Mouse (Mus musculus) A20 (cell line): ENCODE data around the gene Ube2d1.

Experiments used
- DNase-seq: peaks from one replicate; pipeline ENCODE4 v3.0.0-alpha.2; 2011; ENCODE audit warnings: low read depth, low spot score

Gene Ube2d1

DNA sequence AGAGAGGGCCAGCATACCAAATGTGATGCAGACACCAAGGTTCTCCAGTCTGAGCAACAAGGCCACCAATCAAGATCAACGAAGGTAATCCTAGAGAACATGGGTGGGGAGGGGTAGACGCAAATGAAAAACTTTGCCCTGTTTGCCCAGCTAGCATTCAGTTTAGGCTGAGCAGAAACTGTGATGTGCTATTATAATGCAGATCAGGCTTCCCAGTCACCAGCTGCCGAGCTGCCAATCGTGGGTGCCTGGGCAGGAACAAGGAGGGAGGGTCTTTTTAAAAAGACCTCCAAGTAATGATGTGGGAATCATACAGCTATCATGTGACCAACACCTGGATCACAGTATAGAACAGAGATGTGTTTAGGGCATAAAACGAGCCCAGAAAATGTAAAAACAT is 62.0 kb downstream of the Ube2d1 start:
- no peak for DNase-seq

DNA sequence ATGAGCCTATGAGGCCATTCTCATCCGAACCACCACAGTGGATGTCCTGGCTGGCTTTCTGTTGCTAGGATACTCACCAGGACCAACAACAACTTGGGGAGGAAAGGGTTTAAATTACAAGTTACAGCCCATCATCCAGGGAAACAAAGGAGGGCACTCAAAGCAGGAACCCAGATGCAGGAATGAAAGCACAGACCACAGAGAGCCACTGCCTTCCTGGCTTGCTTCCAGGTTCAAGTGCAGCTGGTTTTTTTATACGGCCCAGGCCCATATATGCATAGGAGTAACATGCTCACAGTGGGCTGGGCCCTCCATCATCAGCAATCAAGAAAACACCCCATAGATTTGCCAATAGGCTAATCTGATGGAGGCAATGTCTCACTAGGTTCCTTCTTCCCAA is 62.4 kb downstream of the Ube2d1 start:
- no peak for DNase-seq

DNA sequence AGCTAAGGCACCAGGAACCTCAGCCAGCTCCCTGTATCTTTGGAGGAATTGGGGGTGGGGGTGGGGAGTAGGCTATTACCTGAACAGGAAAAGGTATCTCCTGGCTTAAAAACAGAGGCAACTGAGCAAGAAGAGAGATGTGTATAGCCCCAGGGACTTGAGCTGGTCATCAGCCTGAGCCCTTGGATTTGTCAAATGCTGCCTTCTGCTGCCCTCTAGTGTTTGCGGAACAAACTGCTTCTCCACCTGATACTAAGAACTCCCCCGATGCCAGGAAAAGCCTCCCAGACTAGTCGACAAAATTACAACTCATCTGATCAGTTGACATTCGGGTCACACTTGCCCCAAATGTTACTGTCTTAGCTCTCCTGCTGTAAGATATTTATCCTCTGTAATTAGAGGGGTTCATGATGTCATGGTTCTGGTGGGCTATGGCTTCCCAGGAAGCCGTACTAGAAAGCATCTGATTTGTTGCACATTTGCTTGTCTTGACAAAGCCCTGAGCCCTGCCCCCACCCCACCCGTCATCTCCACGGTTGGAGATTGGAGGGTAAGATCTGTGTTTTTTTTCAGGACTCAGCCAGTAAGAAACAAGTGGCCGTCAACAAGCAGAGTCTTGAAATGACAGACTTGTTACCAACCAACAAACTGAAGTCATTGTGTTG is 66.7 kb downstream of the Ube2d1 start:
- DNase-seq, result peak; percentile 63

DNA sequence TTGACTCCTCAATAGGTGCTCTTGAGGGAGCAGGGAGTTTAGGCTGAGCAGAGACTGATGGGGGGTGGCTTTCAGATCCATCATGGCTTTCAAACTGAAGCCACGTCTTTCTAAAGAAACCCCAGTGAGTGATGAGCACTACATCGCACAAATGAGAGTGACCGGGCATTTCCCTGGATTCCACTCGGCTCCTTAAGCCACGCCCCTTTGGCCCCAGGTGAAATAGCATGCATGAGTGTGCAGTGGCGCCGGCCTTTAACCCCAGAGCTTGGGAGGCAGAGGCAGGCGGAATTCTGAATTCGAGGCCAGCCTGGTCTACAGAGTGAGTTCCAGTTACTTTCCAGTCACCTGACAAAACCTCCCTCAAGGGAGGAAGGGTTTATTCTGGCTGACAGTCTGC is 69.1 kb downstream of the Ube2d1 start:
- DNase-seq, result no peak
